Mouse (Mus musculus) midbrain, embryonic 15.5 days (tissue): ENCODE measurements around the gene Manba. TPM values are rescaled to one million over a fixed set of nuclear protein-coding genes. Genes with fewer than 3 reads are reported as not detected.
"Not testable (repeated sequence)": the region's sequence is repeated elsewhere in the genome, so short reads cannot be mapped to it uniquely, and the experiment has no call there.

Source experiments
- ATAC-seq: fragments of 200-750 bp; cut with Nextera tagmentation; replicated peaks from 2 replicates; pipeline ENCODE4 v1.8.0; 2017; ENCODE audit warnings: moderate TSS enrichment
- H3K27ac ChIP-seq: fragments of 300-500 bp; sonication (generic); 2 replicates; pipeline ENCODE4 v1.5.1; 2015; ENCODE audit warnings: mild to moderate bottlenecking, inconsistent platforms
- H3K27me3 ChIP-seq: fragments of 300-500 bp; sonication (generic); replicated peaks from 2 replicates; pipeline ENCODE4 v1.6.1; 2015; ENCODE audit warnings: inconsistent platforms
- H3K36me3 ChIP-seq: fragments of 300-500 bp; sonication (generic); replicated peaks from 2 replicates; pipeline ENCODE4 v1.6.1; 2015; ENCODE audit warnings: inconsistent platforms
- H3K4me1 ChIP-seq: fragments of 300-500 bp; sonication (generic); 2 replicates; pipeline ENCODE4 v1.6.1; 2015; ENCODE audit warnings: inconsistent platforms
- H3K4me2 ChIP-seq: fragments of 300-500 bp; sonication (generic); 2 replicates; pipeline ENCODE4 v1.6.1; 2015; ENCODE audit warnings: inconsistent platforms, mild to moderate bottlenecking, moderate library complexity
- H3K4me3 ChIP-seq: fragments of 300-500 bp; sonication (generic); 2 replicates; pipeline ENCODE4 v1.5.1; 2015; ENCODE audit warnings: mild to moderate bottlenecking, inconsistent platforms
- H3K9ac ChIP-seq: fragments of 300-500 bp; sonication (generic); 2 replicates; pipeline ENCODE4 v1.6.1; 2015; ENCODE audit warnings: mild to moderate bottlenecking, inconsistent platforms
- H3K9me3 ChIP-seq: fragments of 300-500 bp; sonication (generic); 2 replicates; pipeline ENCODE4 v1.6.1; 2016; ENCODE audit warnings: inconsistent platforms
- WGBS: fragments of 180-500 bp; shearing (Covaris S2); methylation state at CpG from one replicate; pipeline ENCODE4 v1.1.7; 2015; ENCODE audit warnings: mixed read lengths; 5-methylcytosine and 5-hydroxymethylcytosine counted together
- polyA plus RNA-seq: library from polyadenylated mRNA; unstranded; fragments of >200 nt; fragmentation: Nextera tagmentation; extraction: Ambion mirVana; gene quantifications from 2 replicates; pipeline ENCODE4 v1.2.1, GENCODE M21; 2015

Gene Manba
- polyA plus RNA-seq, 1 experiment from 2014 or later = 8.5 TPM

- WGBS = 57% methylated on average over 3 of the region's 3 CpGs
- no peak overlapping the region for H3K4me3 ChIP-seq
- H3K9ac ChIP-seq = no peak overlapping the region
- H3K4me1 ChIP-seq = no peaks in the 10 kb centered on the region
- no peak overlapping the region for H3K27ac ChIP-seq
- 0 out of 2 replicates have a peak, but pooled peaks cover 4% of the 10 kb centered on the region for H3K36me3 ChIP-seq
- no peak; the same call in 1 of the 2 replicates for ATAC-seq
- no peaks in the 10 kb centered on the region for H3K9me3 ChIP-seq
- no peak overlapping the region for H3K4me2 ChIP-seq
- H3K27me3 ChIP-seq = no peaks in the 10 kb centered on the region
Observed at GRCm38 (mm10) chr3:135469146-135469545, 16.3 kb upstream of the Manba start.

GRCm38 (mm10) chr3:135469974-135470373, 15.4 kb upstream of the Manba start:
- no peaks in the 10 kb centered on the region for H3K4me1 ChIP-seq
- no peak; the same call in 1 of the 2 replicates for ATAC-seq

GRCm38 (mm10) chr3:135470823-135471222, 14.6 kb upstream of the Manba start:
- H3K9ac ChIP-seq = no peak overlapping the region
- no peak overlapping the region for H3K4me3 ChIP-seq
- H3K36me3 ChIP-seq = 0 out of 2 replicates have a peak, but pooled peaks cover 4% of the 10 kb centered on the region
- WGBS = 87% methylated on average over 1 of the region's 1 CpGs
- no peaks in the 10 kb centered on the region for H3K9me3 ChIP-seq
- ATAC-seq = no peak
- no peak overlapping the region for H3K4me2 ChIP-seq
- no peaks in the 10 kb centered on the region for H3K4me1 ChIP-seq
- no peak overlapping the region for H3K27ac ChIP-seq
- H3K27me3 ChIP-seq = no peaks in the 10 kb centered on the region

More at GRCm38 (mm10) chr3:135469974-135470373, 15.4 kb upstream of the Manba start:
- Histone ChIP-seq H3K9ac (no peak overlapping the region), H3K4me3 (no peak overlapping the region), H3K27ac (no peak overlapping the region), H3K36me3 (0 out of 2 replicates have a peak, but pooled peaks cover 4% of the 10 kb centered on the region), H3K9me3 (no peaks in the 10 kb centered on the region), H3K27me3 (no peaks in the 10 kb centered on the region), H3K4me2 (no peak overlapping the region)
- 44% methylated on average over 4 of the region's 4 CpGs for WGBS

GRCm38 (mm10) chr3:135475025-135475424, 10.4 kb upstream of the Manba start:
- no peaks in the 10 kb centered on the region for H3K27me3 ChIP-seq
- H3K9ac ChIP-seq = no peak overlapping the region
- no peaks in the 10 kb centered on the region for H3K9me3 ChIP-seq
- H3K36me3 ChIP-seq = no peaks in the 10 kb centered on the region
- no peaks in the 10 kb centered on the region for H3K4me1 ChIP-seq
- no peak for ATAC-seq
- H3K4me2 ChIP-seq = no peak overlapping the region
- WGBS = 88% methylated on average over 8 of the region's 8 CpGs
- no peak overlapping the region for H3K27ac ChIP-seq
- no peak overlapping the region for H3K4me3 ChIP-seq

- no peak overlapping the region for H3K9ac ChIP-seq
- no peak overlapping the region for H3K4me3 ChIP-seq
- WGBS = 82% methylated on average over 6 of the region's 6 CpGs
- no peaks in the 10 kb centered on the region for H3K9me3 ChIP-seq
- H3K27me3 ChIP-seq = no peaks in the 10 kb centered on the region
- no peaks in the 10 kb centered on the region for H3K4me1 ChIP-seq
- no peak for ATAC-seq
- no peak overlapping the region for H3K4me2 ChIP-seq
- H3K27ac ChIP-seq = no peak overlapping the region
- no peaks in the 10 kb centered on the region for H3K36me3 ChIP-seq
Observed at GRCm38 (mm10) chr3:135476286-135476685, 9.1 kb upstream of the Manba start.

GRCm38 (mm10) chr3:135476977-135477376, 8.4 kb upstream of the Manba start:
- Histone ChIP-seq H3K4me1 (no peaks in the 10 kb centered on the region), H3K9me3 (no peaks in the 10 kb centered on the region), H3K27ac (no peak overlapping the region), H3K36me3 (no peaks in the 10 kb centered on the region), H3K4me2 (no peak overlapping the region), H3K9ac (no peak overlapping the region), H3K4me3 (no peak overlapping the region), H3K27me3 (no peaks in the 10 kb centered on the region)
- WGBS = 97% methylated on average over 2 of the region's 2 CpGs
- no peak for ATAC-seq

- H3K9ac ChIP-seq, H3K4me1 ChIP-seq, ATAC-seq, H3K27ac ChIP-seq, H3K9me3 ChIP-seq, H3K4me3 ChIP-seq, H3K27me3 ChIP-seq, H3K36me3 ChIP-seq, H3K4me2 ChIP-seq: not testable (repeated sequence)
- 82% methylated on average over 5 of the region's 5 CpGs for WGBS
Observed at GRCm38 (mm10) chr3:135479090-135479489, 6.3 kb upstream of the Manba start.

- Histone ChIP-seq H3K36me3 (no peaks in the 10 kb centered on the region), H3K9me3 (no peaks in the 10 kb centered on the region), H3K4me3 (no peak overlapping the region), H3K27me3 (no peaks in the 10 kb centered on the region), H3K4me1 (0 out of 2 replicates have a peak, but pooled peaks cover 4% of the 10 kb centered on the region), H3K4me2 (no peak overlapping the region), H3K27ac (no peak overlapping the region), H3K9ac (no peak overlapping the region)
- 87% methylated on average over 6 of the region's 6 CpGs for WGBS
- ATAC-seq = no peak
Observed at GRCm38 (mm10) chr3:135480767-135481166, 4.6 kb upstream of the Manba start.

- 80% methylated on average over 3 of the region's 3 CpGs for WGBS
Observed at GRCm38 (mm10) chr3:135481608-135482007, 3.8 kb upstream of the Manba start.

GRCm38 (mm10) chr3:135484650-135485049, 761 bp upstream of the Manba start:
- peak overlapping the region; percentile 65 for H3K4me3 ChIP-seq
- 91% methylated on average over 15 of the region's 15 CpGs for WGBS
- not testable (repeated sequence) for H3K9ac ChIP-seq

More at GRCm38 (mm10) chr3:135481608-135482007, 3.8 kb upstream of the Manba start:
- Histone ChIP-seq H3K9ac (no peak overlapping the region), H3K36me3 (no peaks in the 10 kb centered on the region), H3K27me3 (no peaks in the 10 kb centered on the region), H3K9me3 (no peaks in the 10 kb centered on the region), H3K4me2 (no peak overlapping the region), H3K4me1 (0 out of 2 replicates have a peak, but pooled peaks cover 7% of the 10 kb centered on the region), H3K4me3 (no peak overlapping the region), H3K27ac (no peak overlapping the region)
- ATAC-seq = no peak

GRCm38 (mm10) chr3:135485900-135486241, 460 bp downstream of the Manba start:
- ATAC-seq = no peak
- H3K4me3 ChIP-seq = peak overlapping the region; percentile 65
- H3K4me1 ChIP-seq = 0 out of 2 replicates have a peak, but pooled peaks cover 7% of the 10 kb centered on the region
- no peak overlapping the region for H3K27ac ChIP-seq
- no peaks in the 10 kb centered on the region for H3K36me3 ChIP-seq
- 12% methylated on average over 9 of the region's 9 CpGs for WGBS
- H3K4me2 ChIP-seq = peak overlapping the region; percentile 96
- H3K9me3 ChIP-seq = no peaks in the 10 kb centered on the region
- peak overlapping the region; percentile 74 for H3K9ac ChIP-seq
- no peaks in the 10 kb centered on the region for H3K27me3 ChIP-seq

More at GRCm38 (mm10) chr3:135484650-135485049, 761 bp upstream of the Manba start:
- ATAC-seq = 0 out of 2 replicates have a peak, but pooled peaks have one; percentile 1
- H3K4me2 ChIP-seq = peak overlapping the region; percentile 96
- not testable (repeated sequence) for H3K27ac ChIP-seq, H3K4me1 ChIP-seq, H3K36me3 ChIP-seq, H3K27me3 ChIP-seq, H3K9me3 ChIP-seq

GRCm38 (mm10) chr3:135486351-135486750, 940 bp downstream of the Manba start:
- no peaks in the 10 kb centered on the region for H3K36me3 ChIP-seq
- no peak for ATAC-seq
- H3K9me3 ChIP-seq = no peaks in the 10 kb centered on the region
- peak overlapping the region; percentile 65 for H3K4me3 ChIP-seq
- no peak overlapping the region for H3K27ac ChIP-seq
- peak overlapping the region; percentile 96 for H3K4me2 ChIP-seq
- H3K27me3 ChIP-seq = no peaks in the 10 kb centered on the region
- H3K9ac ChIP-seq = no peak overlapping the region
- 74% methylated on average over 5 of the region's 5 CpGs for WGBS
- 0 out of 2 replicates have a peak, but pooled peaks cover 7% of the 10 kb centered on the region for H3K4me1 ChIP-seq

- no peak overlapping the region for H3K4me3 ChIP-seq
- H3K9ac ChIP-seq = no peak overlapping the region
- no peak overlapping the region for H3K27ac ChIP-seq
- H3K4me2 ChIP-seq = no peak overlapping the region
- no peaks in the 10 kb centered on the region for H3K9me3 ChIP-seq
- H3K36me3 ChIP-seq = no peaks in the 10 kb centered on the region
- 92% methylated on average over 4 of the region's 4 CpGs for WGBS
- no peak for ATAC-seq
- H3K4me1 ChIP-seq = 0 out of 2 replicates have a peak, but pooled peaks cover 7% of the 10 kb centered on the region
- no peaks in the 10 kb centered on the region for H3K27me3 ChIP-seq
Observed at GRCm38 (mm10) chr3:135487803-135488202, 2.4 kb downstream of the Manba start.
